Mouse (Mus musculus) urinary bladder, postnatal 10 days (tissue): ENCODE results near the gene Nprl2.
A peak's percentile ranks its signal among the peaks of the same experiment; 100 is the strongest.
"Not testable (repeated sequence)": the region's sequence is repeated elsewhere in the genome, so short reads cannot be mapped to it uniquely, and the experiment has no call there.

ENCODE experiments used
- DNase-seq: peaks from one replicate; pipeline ENCODE4 v3.0.0; 2022; ENCODE audit warnings: low spot score

The Nprl2 gene

DNA sequence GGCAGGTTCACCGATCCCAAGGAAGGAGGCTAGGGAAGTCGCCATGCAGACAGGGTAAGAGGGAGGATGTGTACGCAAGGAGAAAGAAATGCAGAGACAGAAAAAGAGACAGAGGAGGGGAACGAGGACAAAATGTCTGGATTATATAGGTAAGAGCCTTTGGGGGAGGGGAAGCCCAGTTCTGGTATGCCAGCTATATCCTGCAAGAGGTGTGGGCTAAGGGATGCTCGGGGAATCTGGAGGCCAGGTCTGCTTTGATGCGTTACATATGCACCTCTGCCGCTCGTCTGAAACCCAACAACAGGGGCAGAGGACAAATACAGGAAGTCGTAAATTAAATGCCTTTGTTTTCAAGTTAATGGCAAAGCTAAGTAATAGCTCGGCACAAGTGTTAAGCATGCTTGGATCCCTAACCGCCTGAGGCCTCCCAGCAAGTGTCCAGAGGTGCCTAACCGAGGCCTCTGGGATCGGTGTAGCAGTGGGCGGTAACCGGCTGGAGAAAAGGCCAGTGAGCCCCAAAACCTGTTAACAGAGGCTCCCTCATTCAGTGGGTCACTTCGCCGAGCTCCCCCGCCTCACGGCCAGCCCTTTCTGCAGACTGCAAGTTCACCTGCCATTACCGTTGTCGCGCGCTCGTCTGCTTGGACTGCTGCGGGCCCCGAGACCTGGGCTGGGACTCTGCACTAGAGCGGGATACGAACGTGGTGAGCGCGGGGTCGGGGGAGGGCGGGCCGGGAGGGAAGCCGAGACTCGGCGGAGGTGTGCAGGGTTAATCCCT, 11.7 kb downstream of the Nprl2 start:
- DNase-seq: no peak

DNA sequence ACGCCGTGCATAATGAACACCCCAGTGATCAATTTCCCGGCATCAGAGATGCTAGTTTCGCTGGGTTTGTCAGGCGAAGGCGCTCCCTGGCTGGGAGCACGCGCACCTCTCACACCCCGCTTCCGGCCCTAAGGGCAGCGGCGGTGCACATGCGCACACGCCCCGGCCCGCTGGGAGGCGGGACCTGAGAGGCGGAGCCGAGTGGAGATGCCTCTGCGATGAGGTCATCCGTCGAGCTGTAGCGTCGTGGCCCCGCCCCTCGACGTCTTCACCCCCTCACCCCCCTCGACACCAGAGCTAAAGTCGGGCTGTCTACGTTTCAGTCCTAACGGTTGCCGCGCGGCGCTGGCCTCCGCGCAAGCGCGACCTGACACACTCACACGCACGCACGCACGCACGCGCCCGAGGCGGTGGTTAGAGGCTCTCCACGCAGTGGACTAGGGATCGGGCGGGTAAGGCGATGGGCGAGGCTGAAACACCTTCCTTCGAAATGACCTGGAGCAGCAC, 12.3 kb downstream of the Nprl2 start:
- DNase-seq: peak; percentile 75

DNA sequence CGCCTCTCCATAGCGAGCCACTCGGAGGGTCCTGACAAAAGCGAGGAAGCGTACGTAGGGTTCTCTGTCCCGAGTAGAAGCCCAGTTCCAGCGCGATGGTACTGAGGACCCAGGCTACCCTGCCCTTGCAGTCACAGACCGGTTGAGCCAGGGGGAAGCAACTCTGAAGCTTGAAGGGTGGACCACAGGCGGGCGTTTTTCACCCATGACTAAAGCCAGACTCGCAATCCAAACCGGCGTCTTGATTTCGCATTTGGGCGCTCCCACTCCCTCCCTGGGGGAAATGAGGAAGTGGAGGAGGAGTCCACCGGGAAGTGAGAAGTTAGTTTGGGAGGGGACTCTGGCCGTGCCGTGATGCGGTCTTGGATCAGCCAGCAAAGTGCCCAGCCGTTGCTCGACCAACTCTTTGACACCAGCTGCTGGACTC, 13.0 kb downstream of the Nprl2 start:
- no peak for DNase-seq

- DNase-seq: no peak
These were observed 13.7 kb downstream of the Nprl2 start for GRCm38 (mm10) chr9:107555701-107556100.

DNA sequence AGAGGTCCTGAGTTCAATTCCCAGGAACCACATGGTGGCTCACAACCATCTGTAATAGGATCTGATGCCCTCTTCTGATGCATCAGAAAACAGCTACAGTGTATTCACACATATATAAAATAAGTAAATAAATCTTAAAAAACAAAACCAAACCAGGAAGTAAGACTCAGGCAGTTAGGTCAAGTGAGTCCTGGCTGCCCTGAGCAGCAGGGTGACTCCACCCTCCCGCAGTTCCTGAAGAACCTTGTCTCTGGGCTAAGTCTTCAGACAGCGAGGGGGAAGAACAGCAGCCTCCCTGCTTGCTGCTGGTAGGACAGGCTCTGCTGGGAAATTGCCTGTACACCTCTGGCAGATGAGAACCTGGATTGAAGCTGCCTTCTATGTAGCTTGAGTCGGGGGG, 14.3 kb downstream of the Nprl2 start:
- no peak for DNase-seq

GRCm38 (mm10) chr9:107563029-107563581, 21.1 kb downstream of the Nprl2 start, which contains the start of gene Tusc2:
Gene Tusc2 (plus strand): TSS chr9:107563255.
- DNase-seq: peak; percentile 75

DNA sequence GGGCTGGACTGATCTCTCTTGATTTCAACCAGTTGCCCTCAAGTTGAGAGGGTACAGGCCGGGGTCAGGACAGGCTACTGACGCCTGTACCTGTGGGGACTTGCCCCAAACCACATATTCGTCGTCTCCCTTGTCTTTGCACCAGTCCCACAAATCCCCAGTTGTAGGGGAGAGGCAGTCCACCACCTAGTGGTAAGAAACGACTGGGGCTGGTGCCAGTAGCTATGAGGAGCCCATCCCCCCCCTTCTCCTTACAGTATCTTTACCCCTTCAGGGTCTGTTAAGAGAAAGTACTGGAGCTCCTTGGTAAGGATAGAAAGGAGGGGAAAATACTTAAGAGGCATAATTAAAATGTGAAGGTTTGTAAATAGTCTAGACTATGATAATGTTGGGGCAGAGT, 23.5 kb downstream of the Nprl2 start:
- not testable (repeated sequence) for DNase-seq

DNA sequence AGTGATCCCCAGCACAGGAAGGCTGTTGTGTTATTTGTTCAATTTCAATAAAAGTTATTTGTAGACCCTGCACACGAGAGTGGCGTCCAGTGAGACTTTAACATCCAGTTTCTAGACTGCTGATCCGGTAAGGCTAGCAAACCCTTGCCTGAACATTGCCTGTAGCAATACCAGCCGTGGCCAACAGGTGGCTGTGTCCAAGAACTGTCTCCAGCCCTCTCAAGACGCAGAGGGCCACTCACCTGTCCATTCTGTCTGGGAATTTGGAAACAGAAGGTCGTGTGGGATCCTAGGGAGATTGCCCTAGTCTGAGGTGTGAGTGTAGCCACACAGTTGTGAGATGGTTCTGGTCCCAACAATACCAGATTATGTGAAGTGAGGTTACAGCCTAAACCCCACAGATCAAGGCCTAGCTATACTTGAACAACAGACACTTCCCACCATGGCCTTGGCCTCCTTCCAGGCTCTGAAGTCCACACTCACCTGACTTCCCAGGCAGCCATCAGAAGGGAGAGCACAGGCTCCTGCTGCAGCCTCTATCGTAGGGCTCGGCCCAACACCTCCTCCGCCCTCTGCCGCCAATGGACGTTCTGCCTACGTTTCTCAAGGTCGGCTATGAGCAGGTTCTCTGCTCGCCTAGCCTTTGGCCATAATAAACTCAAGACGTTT, 24.1 kb downstream of the Nprl2 start:
- no peak for DNase-seq

- no peak for DNase-seq
These were observed 24.8 kb downstream of the Nprl2 start for GRCm38 (mm10) chr9:107566855-107567254.

DNA sequence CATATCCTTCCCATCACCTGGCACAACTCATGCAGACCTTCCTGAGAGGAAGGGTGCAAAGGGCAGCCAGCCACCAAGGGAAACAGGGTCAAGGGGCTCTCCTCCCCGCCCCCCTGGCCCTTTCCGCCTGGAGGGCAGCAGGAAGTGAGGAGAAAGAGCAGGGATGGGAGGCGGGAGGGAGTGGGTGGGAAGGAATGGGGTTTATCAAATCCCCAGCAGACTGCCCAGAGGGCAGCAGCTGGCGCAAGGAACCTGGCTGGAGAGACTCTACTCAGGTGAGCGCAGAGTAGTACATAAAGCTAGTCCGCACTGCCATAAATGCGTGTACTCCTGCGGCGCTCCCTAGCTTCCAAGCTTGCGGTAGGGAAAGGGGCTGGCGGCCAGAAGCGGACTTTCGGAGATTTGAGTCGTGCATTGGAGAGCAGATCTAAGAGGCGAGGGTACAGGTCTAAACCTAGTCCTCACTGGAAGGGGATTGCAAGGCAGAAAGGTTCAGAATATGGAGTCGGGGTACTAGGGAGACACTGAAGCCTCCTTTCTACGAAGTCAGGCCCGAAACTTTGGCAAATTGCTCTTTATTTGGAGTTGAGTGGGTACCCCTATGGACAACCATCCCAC, 25.8 kb downstream of the Nprl2 start, which contains the start of gene Hyal2:
Hyal2 (plus strand) TSS at position 244 of the 618 bp plus-strand sequence.
- no peak for DNase-seq

GRCm38 (mm10) chr9:107568331-107569261, 26.6 kb downstream of the Nprl2 start:
- no peak for DNase-seq

- no peak for DNase-seq
These were observed 27.2 kb downstream of the Nprl2 start for GRCm38 (mm10) chr9:107569270-107569669.

GRCm38 (mm10) chr9:107570016-107570415, 28.0 kb downstream of the Nprl2 start:
- no peak for DNase-seq

- no peak for DNase-seq
These were observed 28.8 kb downstream of the Nprl2 start for GRCm38 (mm10) chr9:107570845-107571244.

DNA sequence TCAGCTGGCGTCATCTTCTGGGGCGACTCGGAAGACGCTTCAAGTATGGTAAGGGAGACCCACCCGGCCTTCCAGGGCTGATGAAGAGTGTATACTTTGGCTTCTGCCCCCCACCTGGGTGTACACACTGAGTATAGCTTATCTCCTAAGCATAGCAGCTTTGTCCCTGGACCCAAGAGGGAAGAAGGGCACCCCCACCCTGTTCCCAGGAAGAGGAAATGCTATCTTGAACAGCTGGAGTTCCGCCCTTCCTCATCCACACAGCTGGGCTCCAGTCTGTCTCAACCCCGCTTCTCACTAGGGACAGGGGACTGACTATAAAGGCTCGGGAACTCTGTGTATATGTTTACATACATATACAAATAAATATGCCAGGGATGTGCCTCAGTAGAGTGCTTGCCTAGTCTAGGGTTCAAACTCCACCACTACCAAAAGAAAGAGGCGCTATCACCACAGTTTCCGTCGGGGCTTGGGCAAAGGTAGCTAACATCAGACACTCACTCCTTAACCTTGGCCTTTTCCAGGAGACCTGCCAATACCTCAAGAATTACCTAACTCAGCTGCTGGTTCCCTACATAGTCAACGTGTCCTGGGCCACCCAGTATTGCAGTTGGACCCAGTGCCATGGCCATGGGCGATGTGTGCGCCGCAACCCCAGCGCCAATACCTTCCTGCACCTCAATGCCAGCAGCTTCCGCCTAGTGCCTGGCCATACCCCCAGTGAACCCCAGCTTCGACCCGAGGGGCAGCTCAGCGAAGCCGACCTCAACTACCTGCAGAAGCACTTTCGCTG, 29.7 kb downstream of the Nprl2 start:
- DNase-seq: no peak

- no peak for DNase-seq
These were observed 30.3 kb downstream of the Nprl2 start for GRCm38 (mm10) chr9:107572327-107572662.

DNA sequence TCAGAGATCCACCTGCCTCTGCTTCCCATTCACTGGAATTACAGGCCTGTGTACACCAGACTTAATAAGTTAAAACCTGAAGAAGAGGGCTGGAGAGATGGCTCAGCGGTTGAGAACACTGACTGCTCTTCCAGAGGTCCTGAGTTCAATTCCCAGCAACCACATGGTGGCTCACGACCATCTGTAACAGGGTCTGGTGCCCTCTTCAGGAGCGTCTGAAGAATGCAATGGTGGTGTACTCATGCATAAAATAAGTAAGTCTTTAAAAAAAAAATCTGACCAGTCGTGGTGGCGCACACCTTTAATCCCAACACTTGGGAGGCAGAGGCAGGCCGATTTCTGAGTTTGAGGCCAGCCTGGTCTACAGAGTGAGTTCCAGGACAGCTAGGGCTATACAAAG, 31.7 kb downstream of the Nprl2 start:
- not testable (repeated sequence) for DNase-seq

- DNase-seq: no peak
These were observed 33.7 kb downstream of the Nprl2 start for GRCm38 (mm10) chr9:107575579-107576356.

GRCm38 (mm10) chr9:107576357-107577107, 34.5 kb downstream of the Nprl2 start, which contains the start of gene Hyal1:
Gene Hyal1 (plus strand): TSS chr9:107576927.
- DNase-seq: no peak
